Mouse (Mus musculus) G1E (cell line): ENCODE results near the gene Klf13.

Source experiments
- CTCF ChIP-seq: IDR thresholded peaks from 2 replicates; pipeline ENCODE4 v1.5.1; 2012; ENCODE audit warnings: low read depth, low read length, inconsistent platforms, mixed read lengths
- GATA1 ChIP-seq: IDR thresholded peaks from 2 replicates; pipeline ENCODE4 v1.6.1; 2012; ENCODE audit warnings: borderline replicate concordance, low read length, inconsistent platforms, mixed read lengths
- POLR2AphosphoS5 ChIP-seq: IDR thresholded peaks from 2 replicates; pipeline ENCODE4 v1.6.1; 2012; ENCODE audit warnings: low read depth, low read length, inconsistent platforms; ENCODE audit not compliant: insufficient replicate concordance

GRCm38 (mm10) chr7:63949176-63949575 is 10.5 kb upstream of the Klf13 start:
- TF ChIP-seq GATA1 (no peak), POLR2AphosphoS5 (no peak), CTCF (no peak)
